Mouse (Mus musculus): ENCODE measurements at regions not wholly inside any gene's neighbourhood (a gene's known extent, or its start where the extent isn't known, plus 50 kb on each side); places are given as distances from the start of the nearest gene placed in this dataset.
"Not testable (repeated sequence)": the region's sequence is repeated elsewhere in the genome, so short reads cannot be mapped to it uniquely, and the experiment has no call there.

DNA sequence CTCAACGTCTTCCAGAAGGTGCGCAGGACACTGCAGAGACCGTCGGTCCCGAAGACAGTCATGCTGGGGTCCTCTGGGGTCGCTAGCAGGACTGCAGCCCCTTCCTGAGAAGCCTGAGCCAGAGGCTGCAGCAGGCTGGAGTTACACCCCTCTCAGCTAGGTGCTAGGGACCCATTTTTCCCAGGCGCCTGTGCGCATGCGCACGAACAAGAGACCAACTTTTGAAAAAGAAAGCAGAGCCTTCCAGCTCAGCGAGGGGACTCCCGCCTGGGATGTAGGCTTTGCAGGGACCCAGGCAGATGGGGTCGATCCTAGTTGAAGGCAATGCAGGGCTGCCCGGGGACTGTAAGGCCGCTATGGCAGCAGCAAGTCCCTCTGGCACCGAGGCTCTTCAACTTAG is 104.7 kb upstream of the Atg7 start:
- not testable (repeated sequence) for DNase-seq (ENCODE audit: low read depth, low spot score); H3K36me3 ChIP-seq (ENCODE audit: control insufficient read depth, insufficient read depth, low read length, poor library complexity, severe bottlenecking); H3K27me3 ChIP-seq (ENCODE audit: control insufficient read depth, insufficient read depth, low read length, poor library complexity, severe bottlenecking)

DNA sequence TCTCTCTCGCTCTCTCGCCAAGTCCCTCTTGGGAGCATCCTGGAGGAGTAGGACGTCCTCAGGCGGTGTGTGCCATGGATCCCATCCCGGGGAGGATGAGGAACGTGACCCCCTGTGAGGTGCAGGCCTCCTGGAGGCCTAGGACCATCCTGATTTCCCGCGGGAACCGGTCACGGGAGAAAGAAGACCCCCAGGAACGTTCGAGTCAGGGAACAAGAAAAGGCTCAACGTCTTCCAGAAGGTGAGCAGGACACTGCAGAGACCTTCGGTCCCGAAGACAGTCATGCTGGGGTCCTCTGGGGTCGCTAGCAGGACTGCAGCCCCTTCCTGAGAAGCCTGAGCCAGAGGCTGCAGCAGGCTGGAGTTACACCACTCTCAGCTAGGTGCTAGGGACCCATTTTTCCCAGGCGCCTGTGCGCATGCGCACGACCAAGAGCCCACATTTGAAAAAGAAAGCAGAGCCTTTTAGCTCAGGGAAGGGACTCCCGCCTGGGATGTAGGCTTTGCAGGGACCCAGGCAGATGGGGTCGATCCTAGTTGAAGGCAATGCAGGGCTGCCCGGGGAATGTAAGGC is 92.7 kb upstream of the Atg7 start:
- not testable (repeated sequence) for H3K27me3 ChIP-seq (ENCODE audit: control insufficient read depth, insufficient read depth, low read length, poor library complexity, severe bottlenecking); H3K36me3 ChIP-seq (ENCODE audit: control insufficient read depth, insufficient read depth, low read length, poor library complexity, severe bottlenecking); DNase-seq (ENCODE audit: low read depth, low spot score)

DNA sequence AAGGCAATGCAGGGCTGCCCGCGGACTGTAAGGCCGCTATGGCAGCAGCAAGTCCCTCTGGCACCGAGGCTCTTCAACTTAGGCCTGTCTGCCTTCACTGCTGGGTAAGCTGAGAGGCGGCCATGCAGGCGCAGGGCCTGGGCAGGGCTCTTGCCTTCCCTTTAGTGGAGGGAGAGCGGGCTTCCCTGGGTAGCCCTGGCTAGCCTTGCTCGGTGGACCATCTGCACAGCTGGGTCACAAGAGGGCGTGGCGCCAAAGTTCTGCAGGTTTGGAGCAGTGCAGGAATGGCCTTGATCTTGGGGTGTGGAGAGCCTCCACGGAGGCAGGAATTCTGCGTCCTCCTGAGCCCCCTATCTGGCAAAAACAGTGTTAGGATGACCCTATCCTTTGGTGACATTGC is 89.8 kb upstream of the Atg7 start:
- H3K36me3 ChIP-seq (ENCODE audit: control insufficient read depth, insufficient read depth, low read length, poor library complexity, severe bottlenecking); H3K27me3 ChIP-seq (ENCODE audit: control insufficient read depth, insufficient read depth, low read length, poor library complexity, severe bottlenecking); DNase-seq (ENCODE audit: low read depth, low spot score): not testable (repeated sequence)

DNA sequence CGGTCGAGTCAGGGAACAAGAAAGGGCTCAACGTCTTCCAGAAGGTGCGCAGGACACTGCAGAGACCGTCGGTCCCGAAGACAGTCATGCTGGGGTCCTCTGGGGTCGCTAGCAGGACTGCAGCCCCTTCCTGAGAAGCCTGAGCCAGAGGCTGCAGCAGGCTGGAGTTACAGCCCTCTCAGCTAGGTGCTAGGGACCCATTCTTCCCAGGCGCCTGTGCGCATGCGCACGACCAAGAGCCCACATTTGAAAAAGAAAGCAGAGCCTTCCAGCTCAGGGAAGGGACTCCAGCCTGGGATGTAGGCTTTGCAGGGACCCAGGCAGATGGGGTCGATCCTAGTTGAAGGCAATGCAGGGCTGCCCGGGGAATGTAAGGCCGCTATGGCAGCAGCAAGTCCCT is 87.7 kb upstream of the Atg7 start:
- H3K27me3 ChIP-seq (ENCODE audit: control insufficient read depth, insufficient read depth, low read length, poor library complexity, severe bottlenecking); DNase-seq (ENCODE audit: low read depth, low spot score); H3K36me3 ChIP-seq (ENCODE audit: control insufficient read depth, insufficient read depth, low read length, poor library complexity, severe bottlenecking): not testable (repeated sequence)

DNA sequence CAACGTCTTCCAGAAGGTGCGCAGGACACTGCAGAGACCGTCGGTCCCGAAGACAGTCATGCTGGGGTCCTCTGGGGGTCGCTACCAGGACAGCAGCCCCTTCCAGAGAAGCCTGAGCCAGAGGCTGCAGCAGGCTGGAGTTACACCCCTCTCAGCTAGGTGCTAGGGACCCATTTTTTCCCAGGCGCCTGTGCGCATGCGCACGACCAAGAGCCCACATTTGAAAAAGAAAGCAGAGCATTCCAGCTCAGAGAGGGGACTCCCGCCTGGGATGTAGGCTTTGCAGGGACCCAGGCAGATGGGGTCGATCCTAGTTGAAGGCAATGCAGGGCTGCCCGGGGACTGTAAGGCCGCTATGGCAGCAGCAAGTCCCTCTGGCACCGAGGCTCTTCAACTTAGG is 65.6 kb upstream of the Atg7 start:
- peak; percentile 2 for DNase-seq (ENCODE audit: low read depth, low spot score)
- not testable (repeated sequence) for H3K27me3 ChIP-seq (ENCODE audit: control insufficient read depth, insufficient read depth, low read length, poor library complexity, severe bottlenecking); H3K36me3 ChIP-seq (ENCODE audit: control insufficient read depth, insufficient read depth, low read length, poor library complexity, severe bottlenecking)
